Mouse (Mus musculus) ES-E14 (cell line): ENCODE data around the gene Cul5.

Experiments
- HCFC1 ChIP-seq: IDR thresholded peaks from 2 replicates; pipeline ENCODE4 v1.6.1; 2012; ENCODE audit warnings: low read length, inconsistent platforms, borderline replicate concordance; ENCODE audit not compliant: insufficient read depth
- ZC3H11A ChIP-seq: IDR thresholded peaks from 2 replicates; pipeline ENCODE4 v1.6.1; 2012; ENCODE audit warnings: low read depth, mild to moderate bottlenecking, inconsistent platforms, low read length, borderline replicate concordance

DNA sequence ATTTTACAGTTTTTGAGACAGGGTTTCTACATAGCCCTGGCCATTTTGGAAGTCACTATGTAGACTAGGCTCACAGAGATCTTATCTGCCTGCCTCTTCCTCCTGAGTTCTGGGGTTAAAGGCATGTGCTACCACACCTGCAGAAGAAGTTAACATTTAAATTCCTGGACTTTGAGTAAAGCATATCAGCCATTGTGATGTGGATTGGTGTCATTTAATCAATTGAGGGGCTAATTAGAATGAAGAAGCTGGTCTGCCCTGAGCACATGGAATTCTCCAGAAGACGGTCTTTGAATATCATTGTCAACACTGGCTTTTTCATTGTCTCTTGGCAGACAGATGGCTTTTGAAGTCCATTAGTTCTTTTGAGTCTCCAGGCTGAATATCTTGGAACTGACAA is 11.0 kb upstream of the Cul5 start:
- no peak for TF ChIP-seq ZC3H11A
- no peak for TF ChIP-seq HCFC1
